Mouse (Mus musculus) heart, postnatal 0 days (tissue): ENCODE results near the gene Fcgr3. TPM values are rescaled to one million over a fixed set of nuclear protein-coding genes. Genes with fewer than 3 reads are reported as not detected.
"Not testable (repeated sequence)": the region's sequence is repeated elsewhere in the genome, so short reads cannot be mapped to it uniquely, and the experiment has no call there.

Experiments
- ATAC-seq: fragments of 200-750 bp; cut with Nextera tagmentation; 2 replicates; pipeline ENCODE4 v1.8.0; 2017; ENCODE audit warnings: low read depth, moderate number of reproducible peaks, moderate library complexity; ENCODE audit not compliant: insufficient read depth
- DNase-seq: peaks from one replicate; pipeline ENCODE4 v3.0.0-alpha.2; 2016; ENCODE audit warnings: low spot score
- H3K27ac ChIP-seq: fragments of 300-500 bp; sonication (generic); 2 replicates; pipeline ENCODE4 v1.5.1; 2014; ENCODE audit warnings: low read depth, mild to moderate bottlenecking
- H3K27me3 ChIP-seq: fragments of 300-500 bp; sonication (generic); 2 replicates; pipeline ENCODE4 v1.6.1; 2014; ENCODE audit warnings: low read length, mixed read lengths; ENCODE audit not compliant: control insufficient read depth, insufficient read depth
- H3K36me3 ChIP-seq: fragments of 300-500 bp; sonication (generic); replicated peaks from 2 replicates; pipeline ENCODE4 v1.6.1; 2014; ENCODE audit warnings: low read length, mixed read lengths; ENCODE audit not compliant: control insufficient read depth, insufficient read depth
- H3K4me1 ChIP-seq: fragments of 300-500 bp; sonication (generic); 2 replicates; pipeline ENCODE4 v1.6.1; 2014; ENCODE audit warnings: antibody characterized with exemption; ENCODE audit not compliant: control insufficient read depth, insufficient read depth
- H3K4me2 ChIP-seq: fragments of 300-500 bp; sonication (generic); 2 replicates; pipeline ENCODE4 v1.6.1; 2014; ENCODE audit warnings: low read depth, mild to moderate bottlenecking, low read length, moderate library complexity
- H3K4me3 ChIP-seq: fragments of 300-500 bp; sonication (generic); 2 replicates; pipeline ENCODE4 v1.5.1; 2014; ENCODE audit warnings: low read depth, low read length
- H3K9ac ChIP-seq: fragments of 300-500 bp; sonication (generic); replicated peaks from 2 replicates; pipeline ENCODE4 v1.6.1; 2014; ENCODE audit warnings: low read depth, low read length, mixed read lengths
- H3K9me3 ChIP-seq: fragments of 300-500 bp; sonication (generic); replicated peaks from 2 replicates; pipeline ENCODE4 v1.6.1; 2016; ENCODE audit warnings: low read length; ENCODE audit not compliant: control insufficient read depth
- WGBS: fragments of 180-500 bp; shearing (Covaris S2); extraction: QIAGEN DNeasy Blood & Tissue Kit; methylation state at CpG from one replicate; pipeline ENCODE4 v1.1.7; 2014; 5-methylcytosine and 5-hydroxymethylcytosine counted together
- polyA plus RNA-seq: library from polyadenylated mRNA; unstranded; fragments of >200 nt; fragmentation: Nextera tagmentation; extraction: Ambion mirVana; gene quantifications from 2 replicates; pipeline ENCODE4 v1.2.1, GENCODE M21; 2015
- total RNA-seq: library from RNA; depleted of rRNA; stranded (reverse); fragments of >200 nt; gene quantifications from 2 replicates; pipeline ENCODE4 v1.2.3, GENCODE M21; 2014; ENCODE audit warnings: low replicate concordance

Gene Fcgr3
- total and polyA plus RNA-seq, 2 experiments from 2014 or later: 8.2 to 13.7 TPM

DNA sequence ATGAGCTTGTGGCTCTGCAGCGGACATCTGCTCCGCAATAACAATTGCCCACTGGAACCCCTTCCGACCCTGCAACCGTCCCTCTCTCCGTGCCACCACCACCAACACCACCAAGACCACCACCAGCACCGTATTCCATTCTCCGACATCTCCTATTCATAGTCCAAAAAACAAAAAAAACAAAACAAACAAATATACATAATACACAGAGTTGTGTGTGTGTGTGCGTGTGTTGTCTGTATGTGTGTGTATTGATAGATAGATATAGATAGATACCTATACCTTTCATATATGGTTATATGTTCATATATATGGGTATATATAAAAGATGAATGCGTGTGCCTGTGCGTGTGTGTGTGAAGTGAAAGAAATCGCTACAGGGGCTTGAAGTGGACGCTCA is 13.7 kb upstream of the Fcgr3 start:
- WGBS: 22% methylated on average over 11 of the region's 12 CpGs
- DNase-seq, H3K4me1 ChIP-seq, H3K27ac ChIP-seq, ATAC-seq, H3K36me3 ChIP-seq, H3K9me3 ChIP-seq, H3K9ac ChIP-seq, H3K4me3 ChIP-seq: not testable (repeated sequence)
- H3K27me3 ChIP-seq: peaks cover 25% of the 10 kb centered on the region
- H3K4me2 ChIP-seq: 0 out of 2 replicates have a peak overlapping the region, but pooled peaks have one; percentile 6

DNA sequence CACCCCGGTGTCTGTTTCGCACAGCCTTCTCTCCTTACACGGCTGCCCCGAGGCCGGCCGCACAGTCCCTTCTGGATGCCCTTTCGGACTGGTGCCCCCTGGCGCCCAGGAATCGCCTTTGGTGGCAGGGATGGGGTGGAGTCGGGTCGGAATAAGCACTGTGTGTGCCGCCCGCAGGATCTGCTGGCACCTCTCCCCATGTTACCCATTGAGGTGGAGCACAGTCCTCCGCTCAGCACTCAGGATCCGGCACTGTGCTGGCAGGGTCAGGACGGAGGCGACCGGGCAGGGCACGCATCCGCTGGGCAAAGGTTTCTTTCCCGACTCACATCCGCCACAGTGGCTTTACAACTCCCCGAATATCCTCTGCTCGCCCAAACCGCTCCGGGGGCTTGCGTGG is 13.2 kb upstream of the Fcgr3 start:
- peaks cover 25% of the 10 kb centered on the region for H3K27me3 ChIP-seq
- not testable (repeated sequence) for H3K9me3 ChIP-seq, H3K9ac ChIP-seq, H3K27ac ChIP-seq, DNase-seq, H3K4me1 ChIP-seq, H3K4me2 ChIP-seq, H3K36me3 ChIP-seq
- H3K4me3 ChIP-seq: peak overlapping the region; percentile 15; the same call in 1 of the 2 replicates
- ATAC-seq: peak; percentile 29
- WGBS: 2% methylated on average over 16 of the region's 27 CpGs

GRCm38 (mm10) chr1:171077192-171077591 is 12.5 kb upstream of the Fcgr3 start:
- 49% methylated on average over 5 of the region's 5 CpGs for WGBS
- H3K9me3 ChIP-seq, H3K4me2 ChIP-seq, H3K27ac ChIP-seq, ATAC-seq, DNase-seq, H3K36me3 ChIP-seq, H3K4me1 ChIP-seq, H3K9ac ChIP-seq, H3K4me3 ChIP-seq: not testable (repeated sequence)
- peaks cover 25% of the 10 kb centered on the region for H3K27me3 ChIP-seq

- 73% methylated on average over 2 of the region's 5 CpGs for WGBS
- not testable (repeated sequence) for H3K27ac ChIP-seq, H3K4me1 ChIP-seq, H3K9ac ChIP-seq, H3K9me3 ChIP-seq, H3K36me3 ChIP-seq, H3K4me3 ChIP-seq, DNase-seq, ATAC-seq, H3K4me2 ChIP-seq
- peaks cover 21% of the 10 kb centered on the region for H3K27me3 ChIP-seq
Observed at GRCm38 (mm10) chr1:171076176-171076575, 11.4 kb upstream of the Fcgr3 start.

- H3K4me3 ChIP-seq, ATAC-seq, H3K4me1 ChIP-seq, H3K27ac ChIP-seq, H3K4me2 ChIP-seq, H3K9me3 ChIP-seq, H3K36me3 ChIP-seq, H3K9ac ChIP-seq, DNase-seq: not testable (repeated sequence)
- 11% methylated on average over 4 of the region's 10 CpGs for WGBS
- peaks cover 32% of the 10 kb centered on the region for H3K27me3 ChIP-seq
Observed at GRCm38 (mm10) chr1:171074283-171074682, 9.5 kb upstream of the Fcgr3 start.

- not testable (repeated sequence) for H3K9me3 ChIP-seq, H3K4me2 ChIP-seq, DNase-seq, H3K27ac ChIP-seq, H3K36me3 ChIP-seq, H3K4me3 ChIP-seq, H3K4me1 ChIP-seq, H3K9ac ChIP-seq
- WGBS: no CpG with 5 or more reads among the region's 45 CpGs
- H3K27me3 ChIP-seq: peaks cover 27% of the 10 kb centered on the region
- peak; percentile 47 for ATAC-seq
Observed at GRCm38 (mm10) chr1:171072217-171072616, 7.5 kb upstream of the Fcgr3 start.

DNA sequence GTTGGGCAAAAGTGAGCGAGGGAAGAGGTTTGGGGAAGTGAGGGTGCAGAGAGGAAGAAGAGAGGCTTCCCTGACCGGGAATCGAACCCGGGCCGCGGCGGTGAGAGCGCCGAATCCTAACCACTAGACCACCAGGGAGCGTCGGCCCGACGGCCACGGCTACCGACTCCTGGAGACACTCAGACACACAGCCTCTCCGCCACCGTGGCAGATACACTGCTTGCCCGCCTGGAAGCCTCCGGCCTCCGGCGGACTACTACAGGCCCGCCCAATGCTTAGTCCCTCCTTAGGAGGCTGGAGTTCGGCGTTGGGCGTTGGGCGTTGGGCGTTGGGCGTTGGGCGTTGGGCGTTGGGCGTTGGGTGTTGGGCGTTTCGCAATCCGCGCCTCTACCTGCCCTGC is 7.0 kb upstream of the Fcgr3 start:
- not testable (repeated sequence) for H3K4me3 ChIP-seq, H3K4me1 ChIP-seq, H3K27ac ChIP-seq, H3K36me3 ChIP-seq, DNase-seq, H3K9me3 ChIP-seq, H3K4me2 ChIP-seq, H3K9ac ChIP-seq
- H3K27me3 ChIP-seq: peaks cover 24% of the 10 kb centered on the region
- no CpG with 5 or more reads among the region's 35 CpGs for WGBS
- peak; percentile 50 for ATAC-seq

- not testable (repeated sequence) for H3K27ac ChIP-seq, H3K4me2 ChIP-seq, DNase-seq, H3K9me3 ChIP-seq, H3K4me3 ChIP-seq, H3K4me1 ChIP-seq, H3K9ac ChIP-seq, H3K36me3 ChIP-seq, ATAC-seq
- WGBS: 22% methylated on average over 11 of the region's 16 CpGs
- H3K27me3 ChIP-seq: peaks cover 25% of the 10 kb centered on the region
Observed at GRCm38 (mm10) chr1:171070879-171071278, 6.1 kb upstream of the Fcgr3 start.

DNA sequence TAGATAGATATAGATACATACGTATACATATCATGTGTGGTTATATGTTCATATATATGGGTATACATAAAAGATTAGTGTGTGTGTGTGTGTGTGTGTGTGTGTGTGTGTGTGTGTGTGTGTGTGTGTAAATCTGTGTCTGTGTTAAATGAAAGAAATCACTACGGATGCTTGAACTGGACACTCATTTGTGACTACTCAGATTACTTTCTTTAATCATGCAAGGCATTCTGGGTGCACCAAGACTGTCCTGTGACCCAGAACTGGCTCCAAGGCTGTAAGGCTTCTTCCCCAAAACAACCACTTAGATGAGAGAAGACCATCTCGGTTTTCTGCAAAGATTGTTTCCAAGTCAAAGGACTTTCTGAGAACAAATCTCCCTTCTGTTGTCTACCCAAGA is 4.8 kb upstream of the Fcgr3 start:
- H3K4me3 ChIP-seq, H3K27ac ChIP-seq, H3K4me2 ChIP-seq, H3K4me1 ChIP-seq, H3K9me3 ChIP-seq, ATAC-seq, H3K36me3 ChIP-seq, DNase-seq, H3K9ac ChIP-seq: not testable (repeated sequence)
- 62% methylated on average over 3 of the region's 3 CpGs for WGBS
- H3K27me3 ChIP-seq: peaks cover 33% of the 10 kb centered on the region
